Mouse (Mus musculus): Measurements from ENCODE around the gene Gucy1a1. TPM values are rescaled to one million over a fixed set of nuclear protein-coding genes. Genes with fewer than 3 reads are reported as not detected.
A peak's percentile ranks its signal among the peaks of the same experiment; 100 is the strongest.
"Not testable (repeated sequence)": the region's sequence is repeated elsewhere in the genome, so short reads cannot be mapped to it uniquely, and the experiment has no call there.

Gene Gucy1a1
- 2.1 and 3.3 TPM in 2 replicates for polyA plus RNA-seq (2016; fragmentation: Nextera tagmentation; extraction: Ambion mirVana)

- H3K4me1 ChIP-seq: peaks cover 15% of the 10 kb centered on the region
- peak within 1 kb of the TSS; percentile 77 for H3K27ac ChIP-seq (replicated peaks)
- peak within 1 kb of the TSS; percentile 65 for H3K4me3 ChIP-seq
- peaks cover 24% of the 10 kb centered on the region for H3K27me3 ChIP-seq (ENCODE audit: low read depth, poor library complexity, severe bottlenecking)
- H3K36me3 ChIP-seq: no peaks in the 10 kb centered on the region
- no peaks in the 10 kb centered on the region for H3K9me3 ChIP-seq (replicated peaks)
- 0% methylated on average over 36 of the region's 36 CpGs for WGBS
- peak; percentile 59 for DNase-seq (ENCODE audit: low spot score)
Observed at GRCm38 (mm10) chr3:82145126-82145901, at the start of gene Gucy1a1. Gene Gucy1a1, minus strand, starts transcription at chr3:82145789.

GRCm38 (mm10) chr3:82191559-82192245 is 46.1 kb upstream of the Gucy1a1 start:
- Histone ChIP-seq H3K9me3 (replicated peaks) (no peaks in the 10 kb centered on the region; the same call in 1 of the 2 replicates), H3K27ac (replicated peaks) (no peak overlapping the region), H3K4me3 (no peak overlapping the region), H3K4me1 (no peaks in the 10 kb centered on the region), H3K27me3 (ENCODE audit: low read depth, poor library complexity, severe bottlenecking) (no peaks in the 10 kb centered on the region), H3K36me3 (no peaks in the 10 kb centered on the region)
- WGBS: 77% methylated on average over 1 of the region's 1 CpGs
- DNase-seq (ENCODE audit: low spot score): no peak

- WGBS: 94% methylated on average over 9 of the region's 9 CpGs
- Histone ChIP-seq H3K27me3 (ENCODE audit: low read depth, poor library complexity, severe bottlenecking) (no peaks in the 10 kb centered on the region), H3K4me3 (no peak overlapping the region), H3K4me1 (no peaks in the 10 kb centered on the region), H3K9me3 (replicated peaks) (no peaks in the 10 kb centered on the region; the same call in 1 of the 2 replicates), H3K27ac (replicated peaks) (no peak overlapping the region), H3K36me3 (no peaks in the 10 kb centered on the region)
- no peak for DNase-seq (ENCODE audit: low spot score)
Observed at GRCm38 (mm10) chr3:82185626-82186025, 40.0 kb upstream of the Gucy1a1 start.

- H3K9me3 ChIP-seq (replicated peaks): no peaks in the 10 kb centered on the region
- no peaks in the 10 kb centered on the region for H3K4me1 ChIP-seq
- H3K4me3 ChIP-seq: no peak overlapping the region
- H3K27ac ChIP-seq (replicated peaks): no peak overlapping the region
- H3K36me3 ChIP-seq: no peaks in the 10 kb centered on the region
- H3K27me3 ChIP-seq (ENCODE audit: low read depth, poor library complexity, severe bottlenecking): no peaks in the 10 kb centered on the region
- no peak for DNase-seq (ENCODE audit: low spot score)
Observed at GRCm38 (mm10) chr3:82181500-82181899, 35.9 kb upstream of the Gucy1a1 start.

- Histone ChIP-seq H3K27me3 (ENCODE audit: low read depth, poor library complexity, severe bottlenecking) (no peaks in the 10 kb centered on the region), H3K27ac (replicated peaks) (no peak overlapping the region), H3K9me3 (replicated peaks) (no peaks in the 10 kb centered on the region), H3K36me3 (no peaks in the 10 kb centered on the region), H3K4me1 (no peaks in the 10 kb centered on the region), H3K4me3 (no peak overlapping the region)
- WGBS: 76% methylated on average over 3 of the region's 3 CpGs
- no peak for DNase-seq (ENCODE audit: low spot score)
Observed at GRCm38 (mm10) chr3:82180253-82180652, 34.7 kb upstream of the Gucy1a1 start.

- H3K27ac ChIP-seq (replicated peaks): no peak overlapping the region
- no peaks in the 10 kb centered on the region for H3K36me3 ChIP-seq
- no peak for DNase-seq (ENCODE audit: low spot score)
- WGBS: 86% methylated on average over 1 of the region's 1 CpGs
- H3K27me3 ChIP-seq (ENCODE audit: low read depth, poor library complexity, severe bottlenecking): no peaks in the 10 kb centered on the region
- H3K9me3 ChIP-seq (replicated peaks): no peaks in the 10 kb centered on the region
- H3K4me1 ChIP-seq: no peaks in the 10 kb centered on the region
- H3K4me3 ChIP-seq: no peak overlapping the region
Observed at GRCm38 (mm10) chr3:82175501-82175900, 29.9 kb upstream of the Gucy1a1 start.

GRCm38 (mm10) chr3:82167064-82167463 is 21.5 kb upstream of the Gucy1a1 start:
- no peaks in the 10 kb centered on the region for H3K27me3 ChIP-seq (ENCODE audit: low read depth, poor library complexity, severe bottlenecking)
- no peak overlapping the region for H3K27ac ChIP-seq (replicated peaks)
- H3K36me3 ChIP-seq: no peaks in the 10 kb centered on the region
- DNase-seq (ENCODE audit: low spot score): no peak
- H3K4me1 ChIP-seq: no peaks in the 10 kb centered on the region
- 95% methylated on average over 2 of the region's 2 CpGs for whole genome bisulfite sequencing
- no peak overlapping the region for H3K4me3 ChIP-seq
- no peaks in the 10 kb centered on the region for H3K9me3 ChIP-seq (replicated peaks)

- H3K9me3 ChIP-seq (replicated peaks): no peaks in the 10 kb centered on the region
- H3K27ac ChIP-seq (replicated peaks): no peak overlapping the region
- no peak for DNase-seq (ENCODE audit: low spot score)
- 89% methylated on average over 2 of the region's 2 CpGs for WGBS
- no peaks in the 10 kb centered on the region for H3K4me1 ChIP-seq
- H3K36me3 ChIP-seq: no peaks in the 10 kb centered on the region
- no peak overlapping the region for H3K4me3 ChIP-seq
- H3K27me3 ChIP-seq (ENCODE audit: low read depth, poor library complexity, severe bottlenecking): no peaks in the 10 kb centered on the region
Observed at GRCm38 (mm10) chr3:82165937-82166336, 20.3 kb upstream of the Gucy1a1 start.

- WGBS: 91% methylated on average over 1 of the region's 1 CpGs
- H3K27me3 ChIP-seq (ENCODE audit: low read depth, poor library complexity, severe bottlenecking); H3K4me3 ChIP-seq; DNase-seq (ENCODE audit: low spot score); H3K27ac ChIP-seq (replicated peaks); H3K4me1 ChIP-seq; H3K36me3 ChIP-seq; H3K9me3 ChIP-seq (replicated peaks): not testable (repeated sequence)
Observed at GRCm38 (mm10) chr3:82162992-82163391, 17.4 kb upstream of the Gucy1a1 start.

- H3K36me3 ChIP-seq: no peaks in the 10 kb centered on the region
- H3K4me1 ChIP-seq: peaks cover 15% of the 10 kb centered on the region
- H3K27me3 ChIP-seq (ENCODE audit: low read depth, poor library complexity, severe bottlenecking): peaks cover 24% of the 10 kb centered on the region
- H3K4me3 ChIP-seq: peak overlapping the region; percentile 65
- H3K27ac ChIP-seq (replicated peaks): no peak overlapping the region
- no peaks in the 10 kb centered on the region for H3K9me3 ChIP-seq (replicated peaks)
- no peak for DNase-seq (ENCODE audit: low spot score)
Observed at GRCm38 (mm10) chr3:82145978-82146377, 389 bp upstream of the Gucy1a1 start.

GRCm38 (mm10) chr3:82144725-82145125 is 864 bp downstream of the Gucy1a1 start:
- WGBS: 7% methylated on average over 14 of the region's 14 CpGs
- Histone ChIP-seq H3K4me1 (peaks cover 15% of the 10 kb centered on the region), H3K27ac (replicated peaks) (peak overlapping the region; percentile 77), H3K36me3 (no peaks in the 10 kb centered on the region), H3K27me3 (ENCODE audit: low read depth, poor library complexity, severe bottlenecking) (peaks cover 24% of the 10 kb centered on the region), H3K9me3 (replicated peaks) (no peaks in the 10 kb centered on the region), H3K4me3 (peak overlapping the region; percentile 65)
- no peak for DNase-seq (ENCODE audit: low spot score)

- H3K4me3 ChIP-seq: no peak overlapping the region
- H3K27ac ChIP-seq (replicated peaks): no peak overlapping the region
- H3K9me3 ChIP-seq (replicated peaks): no peaks in the 10 kb centered on the region
- DNase-seq (ENCODE audit: low spot score): no peak
- peaks cover 24% of the 10 kb centered on the region for H3K27me3 ChIP-seq (ENCODE audit: low read depth, poor library complexity, severe bottlenecking)
- no peaks in the 10 kb centered on the region for H3K36me3 ChIP-seq
- 67% methylated on average over 5 of the region's 5 CpGs for WGBS
- H3K4me1 ChIP-seq: peaks cover 14% of the 10 kb centered on the region
Observed at GRCm38 (mm10) chr3:82140781-82141180, 4.8 kb downstream of the Gucy1a1 start.

- Histone ChIP-seq H3K9me3 (replicated peaks) (no peaks in the 10 kb centered on the region), H3K36me3 (no peaks in the 10 kb centered on the region), H3K27ac (replicated peaks) (no peak overlapping the region), H3K4me3 (no peak overlapping the region), H3K4me1 (no peaks in the 10 kb centered on the region), H3K27me3 (ENCODE audit: low read depth, poor library complexity, severe bottlenecking) (no peaks in the 10 kb centered on the region)
- DNase-seq (ENCODE audit: low spot score): no peak
- 86% methylated on average over 13 of the region's 13 CpGs for WGBS
Observed at GRCm38 (mm10) chr3:82138002-82138667, 7.5 kb downstream of the Gucy1a1 start.

Measured in midbrain, embryonic 10.5 days (tissue).